Mouse (Mus musculus): ENCODE data around the gene Mex3b. TPM values are rescaled to one million over a fixed set of nuclear protein-coding genes. Genes with fewer than 3 reads are reported as not detected.
A peak's percentile ranks its signal among the peaks of the same experiment; 100 is the strongest.

Mex3b gene
- polyA plus RNA-seq, 2 experiments = 0.48 to 1.4 TPM

DNA sequence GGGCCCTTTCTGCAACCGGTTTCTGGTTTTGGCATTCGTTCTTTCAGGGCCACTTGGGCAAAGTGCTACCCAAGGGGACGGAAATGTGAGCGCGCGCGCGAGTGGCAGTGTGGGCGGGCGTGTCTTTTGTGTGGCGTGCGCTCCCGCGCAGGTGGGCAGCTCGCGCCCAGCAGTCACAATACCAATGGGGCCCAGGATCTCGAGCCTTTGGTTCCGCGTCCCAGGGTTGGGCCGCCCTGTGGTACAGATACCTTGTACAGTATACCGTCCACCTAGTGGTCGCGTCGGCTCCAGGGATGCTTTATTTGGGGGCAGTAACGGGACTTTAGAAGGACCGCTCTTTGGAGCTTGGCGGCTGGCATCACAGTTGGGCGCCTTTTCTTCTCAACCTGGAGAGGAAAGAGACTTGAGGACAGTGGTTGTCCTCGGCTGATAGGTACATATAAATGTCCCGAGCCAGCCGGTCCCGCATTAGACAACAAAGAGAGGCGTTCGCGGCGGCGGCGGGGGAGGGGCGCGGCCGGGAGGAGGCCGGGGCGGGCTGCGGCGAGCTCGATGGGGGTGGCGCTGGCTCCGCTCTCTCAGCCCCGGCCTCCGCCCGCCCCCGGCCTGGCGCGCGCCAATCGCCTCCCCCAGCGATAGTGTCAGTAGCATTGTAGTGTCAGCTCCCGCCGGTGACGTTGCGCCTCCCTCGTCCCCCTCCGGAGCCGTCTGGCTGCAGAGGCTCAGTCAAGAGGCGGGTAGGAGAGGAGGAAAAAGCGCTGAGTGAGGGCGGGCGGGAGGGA is 455 bp upstream of the Mex3b start:
- ATAC-seq (ENCODE audit: insufficient read depth) (peak; percentile 81), DNase-seq (ENCODE audit: low read depth in 3 of 3, low spot score in 3 of 3) (peak; percentile 68 to 72 (median 71))
- Histone ChIP-seq H3K4me1 (replicated peaks; ENCODE audit: control insufficient read depth in 2 of 2, insufficient read depth in 2 of 2, low read length in 1 of 2) (no peaks in the 10 kb centered on the region), H3K27me3 (ENCODE audit: control insufficient read depth, insufficient read depth, low read length) (peaks cover 40% of the 10 kb centered on the region), H3K4me2 (ENCODE audit: low read depth) (peak overlapping the region; percentile 76), H3K36me3 (replicated peaks; ENCODE audit: control insufficient read depth, insufficient read depth, low read depth) (no peaks in the 10 kb centered on the region), H3K9ac (replicated peaks) (peak overlapping the region; percentile 42), H3K4me3 (ENCODE audit: insufficient read depth in 1 of 2, low read depth in 2 of 2, low read length in 2 of 2) (peak overlapping the region; percentile 54 to 75), H3K27ac (peak overlapping the region; percentile 26; the same call in 1 of the 2 replicates), H3K9me3 (ENCODE audit: control insufficient read depth, low read length) (no peaks in the 10 kb centered on the region)
- WGBS (ENCODE audit: insufficient replicate concordance) = under 1% methylated on average over 58 of the region's 68 CpGs
- peak; percentile 36; the same call in 1 of the 2 replicates for TF ChIP-seq CTCF (IDR thresholded peaks at IDR 0.05; ENCODE audit: low read depth)
- TF ChIP-seq EP300 (IDR thresholded peaks at IDR 0.05; ENCODE audit: low read depth) = no peak

DNA sequence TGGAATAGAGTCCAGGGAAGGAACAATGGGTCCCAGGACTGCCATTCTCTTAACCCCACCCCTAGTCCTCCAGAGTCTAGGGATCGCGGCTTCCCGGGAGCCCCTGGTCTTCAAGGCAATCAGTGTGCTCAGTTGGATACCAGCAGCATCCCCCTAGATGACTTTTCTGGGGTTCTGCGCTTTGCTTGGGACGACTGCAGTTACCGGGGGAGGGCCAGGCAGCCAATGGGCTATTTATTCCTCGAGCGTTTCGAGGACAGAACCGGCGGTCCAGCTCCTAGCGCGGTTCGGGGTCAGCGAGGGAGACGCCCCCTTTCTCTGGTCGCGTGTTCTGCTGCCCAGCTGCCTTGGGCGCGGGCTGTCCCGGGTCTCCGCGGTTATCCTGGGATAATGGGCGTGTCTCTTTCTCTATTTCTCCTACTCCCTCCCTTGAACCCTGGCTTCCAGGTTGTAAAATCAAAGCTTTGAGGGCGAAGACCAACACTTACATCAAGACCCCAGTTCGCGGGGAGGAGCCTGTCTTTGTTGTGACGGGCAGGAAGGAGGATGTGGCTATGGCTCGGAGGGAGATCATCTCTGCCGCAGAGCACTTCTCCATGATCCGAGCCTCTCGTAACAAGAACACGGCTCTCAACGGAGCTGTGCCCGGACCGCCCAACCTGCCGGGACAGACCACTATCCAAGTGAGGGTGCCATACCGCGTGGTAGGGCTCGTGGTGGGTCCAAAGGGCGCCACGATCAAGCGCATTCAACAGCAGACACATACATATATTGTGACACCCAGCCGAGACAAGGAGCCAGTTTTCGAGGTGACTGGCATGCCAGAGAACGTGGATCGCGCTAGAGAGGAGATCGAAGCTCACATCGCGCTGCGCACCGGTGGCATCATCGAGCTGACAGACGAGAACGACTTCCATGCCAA is 1.4 kb downstream of the Mex3b start:
- no peaks in the 10 kb centered on the region for H3K4me1 ChIP-seq (replicated peaks; ENCODE audit: control insufficient read depth in 2 of 2, insufficient read depth in 2 of 2, low read length in 1 of 2)
- DNase-seq (ENCODE audit: low read depth in 3 of 3, low spot score in 3 of 3) = no peak
- no peaks in the 10 kb centered on the region for H3K9me3 ChIP-seq (ENCODE audit: control insufficient read depth, low read length)
- no peak overlapping the region for H3K27ac ChIP-seq
- peak overlapping the region; percentile 76 for H3K4me2 ChIP-seq (ENCODE audit: low read depth)
- 2% methylated on average over 56 of the region's 56 CpGs for WGBS (ENCODE audit: insufficient replicate concordance)
- no peak overlapping the region for H3K9ac ChIP-seq (replicated peaks)
- no peak for ATAC-seq (ENCODE audit: insufficient read depth)
- TF ChIP-seq CTCF (IDR thresholded peaks at IDR 0.05; ENCODE audit: low read depth) = no peak
- TF ChIP-seq EP300 (IDR thresholded peaks at IDR 0.05; ENCODE audit: low read depth) = no peak
- H3K27me3 ChIP-seq (ENCODE audit: control insufficient read depth, insufficient read depth, low read length) = peaks cover 40% of the 10 kb centered on the region
- H3K4me3 ChIP-seq (ENCODE audit: insufficient read depth in 1 of 2, low read depth in 2 of 2, low read length in 2 of 2) = peak overlapping the region; percentile 54 to 56
- H3K36me3 ChIP-seq (replicated peaks; ENCODE audit: control insufficient read depth, insufficient read depth, low read depth) = no peaks in the 10 kb centered on the region

DNA sequence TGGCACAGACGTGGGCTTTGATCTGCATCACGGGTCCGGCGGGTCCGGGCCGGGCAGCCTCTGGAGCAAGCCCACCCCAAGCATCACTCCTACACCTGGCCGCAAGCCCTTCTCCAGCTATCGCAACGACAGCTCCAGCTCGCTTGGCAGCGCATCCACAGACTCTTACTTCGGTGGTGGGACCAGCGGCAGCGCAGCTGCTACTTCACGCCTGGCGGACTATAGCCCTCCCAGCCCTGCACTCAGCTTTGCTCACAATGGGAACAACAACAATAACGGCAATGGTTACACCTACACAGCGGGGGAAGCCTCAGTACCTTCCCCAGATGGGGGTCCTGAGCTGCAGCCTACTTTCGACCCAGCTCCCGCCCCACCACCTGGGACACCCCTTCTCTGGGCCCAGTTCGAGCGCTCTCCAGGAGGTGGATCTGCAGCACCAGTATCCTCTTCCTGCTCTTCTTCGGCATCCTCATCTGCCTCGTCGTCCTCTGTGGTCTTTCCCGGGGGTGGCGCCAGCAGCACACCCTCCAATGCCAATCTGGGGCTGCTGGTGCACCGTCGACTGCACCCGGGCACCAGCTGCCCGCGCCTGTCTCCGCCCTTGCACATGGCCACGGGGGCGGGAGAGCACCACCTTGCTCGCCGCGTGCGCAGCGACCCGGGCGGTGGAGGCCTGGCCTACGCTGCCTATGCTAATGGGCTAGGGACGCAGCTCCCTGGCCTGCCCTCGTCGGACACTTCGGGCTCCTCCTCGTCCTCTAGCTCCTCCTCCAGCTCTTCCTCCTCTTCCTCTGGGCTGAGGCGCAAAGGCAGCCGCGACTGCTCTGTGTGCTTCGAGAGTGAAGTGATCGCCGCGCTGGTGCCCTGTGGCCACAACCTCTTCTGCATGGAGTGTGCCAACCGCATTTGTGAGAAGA is 2.4 kb downstream of the Mex3b start:
- H3K27ac ChIP-seq = no peak overlapping the region
- H3K36me3 ChIP-seq (replicated peaks; ENCODE audit: control insufficient read depth, insufficient read depth, low read depth) = no peaks in the 10 kb centered on the region
- 13% methylated on average over 56 of the region's 56 CpGs for WGBS (ENCODE audit: insufficient replicate concordance)
- no peak for ATAC-seq (ENCODE audit: insufficient read depth)
- H3K4me3 ChIP-seq (ENCODE audit: insufficient read depth in 1 of 2, low read depth in 2 of 2, low read length in 2 of 2) = peak overlapping the region; percentile 0 to 1; a peak in 2 of 4 replicates
- H3K27me3 ChIP-seq (ENCODE audit: control insufficient read depth, insufficient read depth, low read length) = peaks cover 40% of the 10 kb centered on the region
- no peak overlapping the region for H3K9ac ChIP-seq (replicated peaks)
- TF ChIP-seq CTCF (IDR thresholded peaks at IDR 0.05; ENCODE audit: low read depth) (no peak; the same call in 1 of the 2 replicates), EP300 (IDR thresholded peaks at IDR 0.05; ENCODE audit: low read depth) (no peak)
- no peaks in the 10 kb centered on the region for H3K4me1 ChIP-seq (replicated peaks; ENCODE audit: control insufficient read depth in 2 of 2, insufficient read depth in 2 of 2, low read length in 1 of 2)
- no peaks in the 10 kb centered on the region for H3K9me3 ChIP-seq (ENCODE audit: control insufficient read depth, low read length)
- DNase-seq (ENCODE audit: low read depth in 3 of 3, low spot score in 3 of 3) = no peak
- peak overlapping the region; percentile 76 for H3K4me2 ChIP-seq (ENCODE audit: low read depth)

DNA sequence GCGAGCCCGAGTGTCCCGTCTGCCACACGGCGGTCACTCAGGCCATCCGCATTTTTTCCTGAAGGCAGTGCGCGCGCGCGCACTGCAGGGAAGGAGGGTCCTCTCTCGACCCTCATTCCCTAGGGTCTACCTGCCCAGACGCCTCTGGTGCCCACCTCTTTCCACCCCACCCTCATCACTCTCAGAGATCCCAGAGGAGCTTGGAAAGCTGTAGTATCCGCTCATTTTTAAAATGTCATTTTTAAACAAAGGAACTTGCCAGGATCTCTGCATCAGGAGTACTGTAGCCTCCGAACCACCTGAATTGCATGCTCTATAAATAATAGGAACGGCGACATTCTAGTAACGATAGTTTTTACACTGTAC is 3.0 kb downstream of the Mex3b start:
- Histone ChIP-seq H3K4me2 (ENCODE audit: low read depth) (peak overlapping the region; percentile 20; the same call in 1 of the 2 replicates), H3K27ac (no peak overlapping the region), H3K4me3 (ENCODE audit: insufficient read depth in 1 of 2, low read depth in 2 of 2, low read length in 2 of 2) (peak overlapping the region; percentile 0 to 1; a peak in 2 of 4 replicates), H3K4me1 (replicated peaks; ENCODE audit: control insufficient read depth in 2 of 2, insufficient read depth in 2 of 2, low read length in 1 of 2) (no peaks in the 10 kb centered on the region), H3K9ac (replicated peaks) (no peak overlapping the region), H3K27me3 (ENCODE audit: control insufficient read depth, insufficient read depth, low read length) (peaks cover 35% of the 10 kb centered on the region), H3K9me3 (ENCODE audit: control insufficient read depth, low read length) (no peaks in the 10 kb centered on the region), H3K36me3 (replicated peaks; ENCODE audit: control insufficient read depth, insufficient read depth, low read depth) (no peaks in the 10 kb centered on the region)
- no peak for DNase-seq (ENCODE audit: low read depth in 3 of 3, low spot score in 3 of 3)
- 53% methylated on average over 18 of the region's 18 CpGs for WGBS (ENCODE audit: insufficient replicate concordance)
- TF ChIP-seq CTCF (IDR thresholded peaks at IDR 0.05; ENCODE audit: low read depth) = no peak
- no peak for TF ChIP-seq EP300 (IDR thresholded peaks at IDR 0.05; ENCODE audit: low read depth)
- ATAC-seq (ENCODE audit: insufficient read depth) = no peak

Measured in liver, embryonic 14.5 days (tissue).